Mouse (Mus musculus) gastrocnemius, postnatal 14 days (tissue): ENCODE data around the gene Sel1l3. TPM values are rescaled to one million over a fixed set of nuclear protein-coding genes. Genes with fewer than 3 reads are reported as not detected.

Source experiments
- DNase-seq: peaks from one replicate; pipeline ENCODE4 v3.0.0; 2021; ENCODE audit warnings: mixed read lengths
- intact Hi-C: fragments of 180-260 bp; cut with DNase I; formaldehyde crosslinking; loops from one replicate; pipeline ENCODE4 v1.15.1; 2025; ENCODE audit warnings: low total_unique reads
- total RNA-seq, 2 experiments: library from RNA; stranded (reverse); gene quantifications; 2 replicates each; pipeline ENCODE4 v1.2.3; 2021

Sel1l3 gene
- total RNA-seq, 2 experiments from 2014 or later, result 65.3 to 75.4 TPM

DNA sequence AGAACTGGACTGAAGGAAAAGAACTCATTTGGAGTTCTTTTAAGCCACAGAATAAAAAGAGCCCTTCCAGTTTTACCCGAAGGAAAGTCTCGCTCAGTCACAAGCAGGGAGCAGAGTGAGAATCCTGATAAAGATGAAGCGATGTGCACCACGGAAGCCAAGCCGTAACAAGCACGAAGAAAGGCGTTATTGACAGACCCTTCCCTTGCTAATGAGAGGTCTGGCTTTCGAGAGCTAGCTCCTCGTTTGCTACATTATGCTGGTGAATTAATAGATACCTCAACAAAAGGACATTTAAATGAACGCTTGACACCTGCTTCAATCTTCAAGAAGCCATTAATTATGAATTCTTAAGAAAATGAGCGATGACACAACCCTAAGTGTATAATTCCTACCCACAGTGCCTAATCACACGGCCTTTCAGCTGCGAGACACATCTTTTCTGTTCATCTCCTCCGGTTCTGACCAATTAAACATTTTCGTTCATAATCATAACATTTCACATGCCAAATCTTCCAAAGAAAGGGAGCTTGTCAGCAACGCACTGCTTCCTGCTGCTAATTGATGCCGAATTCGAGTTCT, 62.3 kb downstream of the Sel1l3 start:
- no peak for DNase-seq
- intact Hi-C loops, result no loop called here

DNA sequence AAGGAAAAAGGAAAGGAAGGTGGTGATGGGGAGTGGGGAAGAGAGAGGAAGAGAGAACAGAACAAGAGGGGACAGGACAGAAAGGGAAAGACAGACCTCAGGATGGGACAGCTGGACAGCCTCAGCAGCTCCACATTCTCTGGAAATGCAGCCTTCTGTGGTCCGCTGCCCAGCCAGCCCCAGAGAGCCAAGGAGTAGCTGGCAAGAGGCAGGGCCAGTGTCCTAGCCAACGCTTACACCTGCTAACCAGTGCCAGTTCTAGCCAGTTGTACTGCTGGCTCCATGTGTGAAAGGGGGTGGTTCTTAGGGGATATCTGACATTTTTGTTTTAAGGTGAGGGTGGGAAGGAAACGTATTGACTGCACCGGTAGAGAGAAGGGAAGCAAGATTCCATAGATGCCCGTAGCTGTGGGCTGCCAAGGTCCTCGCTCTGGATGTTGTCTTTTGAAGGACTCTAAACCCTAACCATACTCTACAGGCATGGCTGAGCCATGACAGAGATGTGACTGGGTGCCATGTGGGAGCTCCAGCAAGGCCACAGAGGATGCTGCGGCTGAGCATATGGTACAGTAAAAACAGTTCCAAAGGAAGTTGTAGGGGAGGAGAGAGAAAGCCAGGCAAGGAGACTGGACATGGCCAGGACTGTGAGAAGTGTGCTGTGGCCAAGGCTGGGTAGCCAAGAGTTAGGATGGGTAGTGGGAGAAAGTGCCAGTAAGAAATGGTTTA, 64.6 kb downstream of the Sel1l3 start:
- peak; percentile 73 for DNase-seq
- intact Hi-C loops, result no loop called here

DNA sequence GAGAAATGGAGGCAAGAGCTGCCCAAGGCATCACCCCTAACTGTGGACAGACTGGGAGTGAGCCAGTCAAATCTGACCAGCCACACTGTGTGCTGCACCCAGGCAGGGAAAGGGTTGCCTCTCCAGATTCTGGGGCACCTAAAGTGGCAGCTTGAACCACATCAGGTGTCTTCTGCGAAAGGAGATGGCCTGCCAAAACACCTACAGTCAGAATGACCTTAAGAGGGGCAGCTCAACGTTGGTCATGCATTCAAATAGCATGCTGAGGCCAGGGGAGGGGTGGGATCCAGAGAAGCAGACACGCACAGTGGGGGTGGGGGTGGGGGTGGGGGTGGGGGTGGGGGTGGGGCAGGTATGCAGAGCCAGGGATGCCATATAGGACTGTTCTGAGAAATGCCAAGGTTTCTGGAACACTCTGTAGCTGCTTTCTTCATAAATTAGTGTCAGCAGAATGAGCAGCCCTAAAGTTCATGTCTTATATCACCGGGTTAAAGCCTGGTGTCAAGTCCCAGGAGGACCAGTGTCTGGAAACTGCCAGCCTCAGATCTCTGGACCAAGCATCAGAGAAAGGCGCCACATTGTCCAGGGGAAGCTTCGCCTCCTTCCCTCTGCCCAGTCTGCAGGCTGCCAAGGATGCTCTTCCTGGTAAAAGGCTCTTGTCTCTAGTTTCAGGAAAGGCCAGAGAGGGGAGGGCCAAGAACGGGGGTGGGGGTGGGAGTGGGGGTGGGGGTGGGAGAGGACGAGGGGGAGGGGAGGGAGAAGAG, 65.4 kb downstream of the Sel1l3 start:
- no peak for DNase-seq
- intact Hi-C loops, result no loop called here

DNA sequence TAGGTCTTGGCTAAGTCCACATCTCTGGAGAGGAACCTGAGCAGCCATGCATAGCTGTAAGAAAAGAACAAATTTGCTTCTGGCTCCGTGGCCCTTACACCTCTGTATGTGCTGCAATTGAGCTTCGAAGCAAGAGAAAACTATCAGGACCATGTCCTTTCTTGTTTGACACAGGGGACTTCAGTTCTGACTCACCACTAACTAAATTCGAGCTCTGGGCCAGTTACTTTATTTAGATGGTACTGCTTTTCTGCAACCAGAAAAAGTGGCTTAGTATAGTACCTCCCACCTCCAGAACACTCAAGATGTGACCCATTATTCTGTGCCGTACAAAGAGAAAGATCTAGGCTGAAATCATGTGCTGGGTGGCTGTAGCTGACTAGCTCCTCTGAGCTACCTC, 66.3 kb downstream of the Sel1l3 start:
- intact Hi-C loops, result no loop called here

DNA sequence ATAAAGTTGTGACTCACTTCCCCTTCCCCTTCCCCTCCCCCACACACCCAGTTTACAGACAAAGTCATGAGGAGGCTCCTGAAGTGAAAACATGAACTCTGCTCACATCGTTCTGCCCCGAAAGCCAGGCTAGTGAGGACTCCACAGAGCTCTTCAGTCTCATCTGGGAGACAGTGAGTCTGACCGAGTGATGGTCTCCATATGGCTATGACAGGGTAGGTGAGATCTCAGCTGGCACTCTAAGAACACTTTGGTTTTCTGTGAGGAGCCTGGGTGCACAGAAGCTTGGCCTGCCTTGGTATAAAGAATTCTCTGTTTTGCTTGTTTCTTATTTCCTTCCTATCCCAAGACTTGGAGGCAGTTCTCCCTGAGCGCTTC, 67.1 kb downstream of the Sel1l3 start:
- intact Hi-C loops, result no loop called here

More for the DNA sequence above, 66.3 kb downstream of the Sel1l3 start:
- no peak for DNase-seq

DNA sequence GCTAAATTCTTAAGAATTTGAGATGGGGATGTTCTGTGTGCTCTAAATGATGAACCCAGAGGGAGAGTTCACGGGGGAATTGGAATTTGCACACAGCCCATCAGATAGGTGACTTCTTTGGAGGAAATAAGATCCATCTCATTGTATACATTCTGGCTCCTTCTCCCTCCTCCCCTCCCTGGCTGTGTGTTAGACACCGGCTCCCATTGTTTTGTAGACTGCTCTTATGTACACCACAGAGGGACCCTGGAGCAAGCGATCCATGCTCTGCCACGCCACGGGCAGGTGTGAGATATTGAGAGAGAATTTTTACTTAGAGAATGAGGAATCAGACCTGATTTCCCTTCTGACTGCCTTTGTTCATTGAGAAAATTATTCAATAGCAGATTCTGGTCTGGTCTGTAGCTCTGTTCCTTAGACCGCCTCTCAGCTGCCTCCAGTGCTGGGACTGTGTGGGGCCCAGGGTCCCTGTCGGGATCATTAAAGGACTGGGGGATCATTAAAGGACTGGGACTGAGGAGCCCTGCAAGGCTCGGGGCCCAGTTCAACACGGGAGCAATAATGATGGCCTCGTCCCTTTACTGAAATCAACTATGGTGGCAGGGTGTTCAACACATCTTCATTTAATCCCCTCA, 67.6 kb downstream of the Sel1l3 start:
- intact Hi-C loops, result no loop called here
- DNase-seq, result no peak

More for the DNA sequence above, 67.1 kb downstream of the Sel1l3 start:
- DNase-seq, result no peak

DNA sequence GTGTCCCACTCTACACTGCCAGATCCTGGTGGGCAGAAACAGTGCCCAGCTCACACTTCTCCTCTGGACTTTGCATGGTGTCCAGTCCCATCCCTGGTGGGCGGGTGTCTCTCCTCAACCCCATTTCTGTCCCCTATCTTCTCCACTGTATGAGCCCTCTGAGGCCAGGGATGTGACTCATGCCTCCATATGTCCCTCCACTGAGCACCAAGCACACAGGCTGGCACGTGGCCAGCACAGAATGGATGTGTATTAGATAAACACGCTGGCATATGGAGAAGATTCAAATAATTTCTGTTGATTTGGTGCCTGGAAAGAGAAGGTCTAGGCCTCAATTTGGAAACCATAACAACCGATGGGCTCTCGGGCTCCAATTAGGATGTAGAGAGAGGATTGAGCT, 71.1 kb downstream of the Sel1l3 start:
- intact Hi-C loops, result no loop called here
- no peak for DNase-seq

DNA sequence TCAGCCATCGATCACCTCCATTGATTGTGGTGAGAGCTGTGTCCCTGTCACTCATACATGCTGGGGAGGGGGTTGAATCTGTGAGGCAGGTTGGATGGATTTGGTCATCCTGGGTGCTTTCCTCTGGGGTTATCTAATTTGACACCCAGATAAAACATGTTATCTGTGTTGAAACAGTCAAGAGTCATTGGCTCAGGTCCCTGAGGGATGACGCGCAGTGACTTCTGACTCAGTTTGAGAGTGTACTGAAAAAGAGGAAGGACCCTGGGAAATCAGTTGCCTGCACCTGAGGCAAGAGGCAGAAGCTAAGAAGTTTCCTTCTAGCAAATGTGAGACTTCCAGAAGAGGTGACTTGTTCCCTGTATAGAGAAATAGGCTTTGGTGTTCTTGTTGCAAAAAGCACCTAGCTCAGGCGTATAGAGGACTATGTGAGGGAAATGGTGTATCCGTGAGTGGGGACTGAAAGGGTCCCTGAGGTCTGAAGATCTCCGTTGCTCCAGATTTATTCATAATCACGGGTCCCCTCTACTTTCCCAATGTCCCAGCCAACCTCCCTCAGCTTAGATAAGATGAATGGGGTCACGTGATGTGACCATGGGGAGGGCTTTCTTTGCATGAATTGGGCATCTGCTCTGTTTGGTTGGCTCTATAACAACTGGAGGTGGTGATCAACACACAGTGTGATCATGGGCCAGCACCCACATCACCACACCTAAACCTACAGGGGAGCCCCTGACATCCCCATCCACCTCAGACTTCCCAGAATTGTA, 73.4 kb downstream of the Sel1l3 start:
- intact Hi-C loops, result no loop called here
- no peak for DNase-seq

DNA sequence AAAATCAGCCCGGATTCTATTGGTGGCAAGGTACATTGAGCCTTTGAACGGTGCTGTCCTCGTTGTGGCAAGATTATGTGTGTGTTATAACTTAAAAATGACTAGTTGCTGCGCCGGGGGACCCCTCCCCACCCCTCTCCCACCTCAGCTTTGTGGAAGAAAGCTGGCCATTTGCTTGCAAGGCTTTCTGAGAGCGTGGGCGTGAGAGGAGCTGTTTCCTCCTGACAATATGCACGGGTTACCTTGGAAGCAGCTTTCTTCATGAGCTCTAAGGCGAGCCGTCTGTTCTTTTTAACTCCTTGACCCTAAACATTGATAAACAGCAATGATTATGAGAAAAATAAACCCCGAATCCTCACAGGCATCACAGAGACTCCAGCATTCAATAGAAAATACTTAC, 74.2 kb downstream of the Sel1l3 start:
- no peak for DNase-seq
- intact Hi-C loops, result no loop called here

DNA sequence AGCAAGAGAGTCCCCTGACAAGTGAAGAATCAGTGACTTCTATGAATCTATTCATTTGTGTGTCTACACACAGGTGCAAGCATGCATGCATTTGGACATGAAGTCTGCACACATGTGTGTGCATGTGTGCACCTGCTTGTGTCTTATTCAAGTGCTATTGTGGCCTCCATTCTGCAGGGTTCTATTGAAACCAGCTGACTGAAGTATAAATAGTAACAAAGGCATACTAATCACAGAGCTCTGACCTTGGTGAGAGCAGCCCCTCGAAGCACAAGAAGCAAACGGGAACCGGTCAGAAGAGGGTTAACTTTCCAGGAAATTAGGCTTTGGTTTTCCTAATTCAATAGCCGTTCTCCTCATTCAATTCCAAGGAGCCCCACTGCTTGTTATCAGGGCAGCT, 74.6 kb downstream of the Sel1l3 start:
- no peak for DNase-seq
- intact Hi-C loops, result no loop called here

DNA sequence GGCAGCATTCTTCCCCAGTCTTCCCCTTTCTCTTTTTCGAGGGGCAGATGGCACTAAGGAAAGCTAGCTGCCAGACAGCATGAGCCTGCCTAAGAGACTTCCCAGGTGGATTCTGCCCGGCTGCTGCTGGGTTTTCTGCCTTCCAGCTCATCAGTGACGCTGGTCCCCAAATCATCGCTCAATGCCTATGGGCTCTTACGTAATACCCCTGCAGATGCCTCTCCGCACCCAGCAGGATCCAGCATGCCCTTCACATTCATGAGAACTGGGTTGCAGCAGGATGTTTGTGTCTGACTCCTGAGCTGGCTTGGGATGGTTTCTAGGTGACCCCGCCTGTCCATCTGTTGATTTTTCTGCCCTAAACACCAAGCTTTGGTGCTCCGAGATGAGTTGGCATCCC, 75.7 kb downstream of the Sel1l3 start:
- DNase-seq, result no peak
- intact Hi-C loops, result no loop called here

DNA sequence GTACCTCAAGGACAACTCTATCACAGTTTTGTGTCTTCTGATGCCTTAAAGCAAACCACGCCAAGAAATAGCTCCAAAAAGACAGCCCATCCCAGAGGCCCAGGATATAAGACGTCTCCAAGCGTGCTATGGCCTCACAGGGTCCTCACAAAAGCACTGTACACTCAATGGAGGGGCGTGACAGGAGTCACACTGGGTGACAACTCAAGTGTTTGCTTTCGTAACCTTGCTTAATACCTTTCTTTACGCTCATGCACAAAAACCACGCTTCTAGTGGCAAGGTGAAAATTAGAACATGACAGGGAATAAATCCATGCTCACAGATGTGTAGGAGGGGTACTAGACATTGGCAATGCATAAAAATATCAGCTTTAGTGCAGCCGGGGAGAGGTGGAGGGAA, 77.7 kb downstream of the Sel1l3 start:
- intact Hi-C loops, result no loop called here
- no peak for DNase-seq

DNA sequence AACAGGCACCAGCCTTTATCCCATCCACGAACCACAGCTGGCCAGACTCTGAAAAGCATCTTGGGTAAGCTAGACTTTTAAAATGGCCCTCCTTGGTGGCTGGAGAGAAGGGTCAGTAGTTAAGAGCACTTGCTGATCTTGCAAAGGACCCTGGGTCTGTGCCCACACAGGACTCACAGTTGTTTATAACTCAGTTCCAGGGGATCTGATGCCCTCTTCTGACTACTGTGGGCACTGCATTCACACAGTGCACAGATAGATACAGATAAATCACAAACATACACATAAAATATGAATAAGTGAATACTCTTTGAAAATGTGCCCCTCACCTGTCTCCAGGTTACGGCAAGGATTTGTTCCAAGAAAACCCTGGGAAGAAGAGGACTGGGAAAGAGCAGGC, 79.7 kb downstream of the Sel1l3 start:
- DNase-seq, result no peak
- intact Hi-C loops, result no loop called here

DNA sequence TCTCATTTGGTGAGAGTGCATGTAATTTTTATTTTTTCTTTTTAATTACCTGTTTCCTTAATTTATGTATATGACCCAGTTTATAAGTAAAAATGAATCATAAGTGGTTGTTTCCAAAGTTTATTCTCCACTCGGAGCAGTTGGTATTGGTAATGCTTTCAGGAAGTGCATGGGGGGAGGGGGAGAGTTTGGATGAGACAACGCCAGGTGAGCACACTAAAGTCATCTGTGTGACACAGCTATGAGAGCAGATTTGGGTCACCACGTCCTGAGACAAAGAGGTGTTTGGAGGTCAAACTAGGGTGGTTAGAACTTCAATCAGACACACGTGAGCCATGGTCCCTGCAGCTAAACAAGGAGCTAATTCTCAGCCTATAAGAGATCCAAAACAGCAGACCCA, 89.0 kb downstream of the Sel1l3 start:
- no peak for DNase-seq
- intact Hi-C loops, result no loop called here

DNA sequence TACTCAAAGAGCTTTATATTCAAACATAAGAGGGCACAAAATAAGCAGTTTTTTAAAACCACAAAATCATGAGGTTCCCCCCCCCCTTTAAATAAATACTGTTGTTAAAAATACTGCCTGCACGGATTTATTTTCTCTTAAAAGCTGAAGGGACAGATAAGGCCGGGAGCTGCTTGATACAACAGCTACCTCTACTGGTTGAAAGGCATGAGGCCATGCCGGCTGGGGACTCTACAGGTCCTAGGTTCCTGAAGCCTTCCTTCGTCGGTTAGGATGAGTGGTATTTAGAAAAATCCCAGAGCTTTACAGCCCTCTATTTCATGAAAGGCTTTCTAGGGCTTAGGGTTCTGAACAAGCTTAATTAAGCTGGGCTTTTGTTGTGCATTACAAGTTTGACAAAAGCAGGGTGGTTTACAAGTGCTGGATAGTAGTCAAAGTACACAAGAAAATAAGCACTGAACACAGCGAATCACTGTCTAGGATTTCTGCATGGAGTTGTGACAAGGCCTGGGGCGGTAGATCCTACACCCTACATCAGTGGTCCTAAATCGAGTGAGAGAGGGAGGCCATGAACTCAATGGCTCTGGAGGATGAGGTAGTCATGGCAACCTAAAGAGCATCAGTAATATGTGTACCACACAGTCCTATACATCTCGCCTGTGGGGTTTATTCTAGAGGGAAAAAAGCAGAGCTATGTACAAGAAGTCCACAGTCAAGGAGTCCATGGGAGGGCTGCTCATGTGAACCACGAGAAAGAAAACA, 90.0 kb downstream of the Sel1l3 start:
- intact Hi-C loops, result no loop called here
- DNase-seq, result peak; percentile 20

DNA sequence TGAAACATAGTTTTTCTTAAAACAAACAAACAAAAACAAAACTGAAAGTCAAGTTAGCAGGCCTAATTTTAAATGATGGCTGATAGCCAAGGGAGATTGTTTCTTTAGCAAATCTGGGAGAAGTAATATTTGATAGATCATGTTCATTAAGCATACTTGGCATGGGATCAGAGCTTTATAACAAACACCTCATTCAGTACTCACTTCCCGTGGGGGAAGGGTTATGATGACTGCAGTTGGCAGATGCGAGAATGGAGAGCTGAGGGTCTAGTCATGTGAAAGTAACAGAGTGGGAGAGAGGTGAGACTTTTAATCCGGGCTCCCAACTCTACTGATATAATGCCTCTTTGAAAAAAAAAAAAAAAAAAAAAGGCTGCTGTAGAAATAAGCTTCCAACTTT, 94.0 kb downstream of the Sel1l3 start:
- no peak for DNase-seq
- intact Hi-C loops, result no loop called here

DNA sequence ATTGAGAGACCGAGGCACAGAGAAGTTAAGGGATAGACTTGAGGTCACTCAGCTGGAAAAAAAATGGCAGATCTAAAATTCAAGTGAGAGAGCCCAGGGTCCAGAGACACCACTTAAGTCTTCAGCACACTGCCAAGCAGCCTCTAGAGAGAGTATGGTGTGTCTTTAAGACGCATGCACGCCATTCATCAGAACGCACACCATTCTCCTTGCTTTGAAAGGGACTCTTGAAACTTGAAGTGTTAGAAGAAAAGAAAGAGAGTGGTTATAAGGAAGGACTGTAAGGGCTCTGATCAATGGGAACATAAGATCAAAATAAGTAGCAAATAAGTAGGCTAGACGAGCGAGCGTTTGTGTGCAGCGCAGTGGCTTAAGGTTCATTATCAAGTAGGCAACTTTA, 95.5 kb downstream of the Sel1l3 start:
- DNase-seq, result no peak
- intact Hi-C loops, result no loop called here

DNA sequence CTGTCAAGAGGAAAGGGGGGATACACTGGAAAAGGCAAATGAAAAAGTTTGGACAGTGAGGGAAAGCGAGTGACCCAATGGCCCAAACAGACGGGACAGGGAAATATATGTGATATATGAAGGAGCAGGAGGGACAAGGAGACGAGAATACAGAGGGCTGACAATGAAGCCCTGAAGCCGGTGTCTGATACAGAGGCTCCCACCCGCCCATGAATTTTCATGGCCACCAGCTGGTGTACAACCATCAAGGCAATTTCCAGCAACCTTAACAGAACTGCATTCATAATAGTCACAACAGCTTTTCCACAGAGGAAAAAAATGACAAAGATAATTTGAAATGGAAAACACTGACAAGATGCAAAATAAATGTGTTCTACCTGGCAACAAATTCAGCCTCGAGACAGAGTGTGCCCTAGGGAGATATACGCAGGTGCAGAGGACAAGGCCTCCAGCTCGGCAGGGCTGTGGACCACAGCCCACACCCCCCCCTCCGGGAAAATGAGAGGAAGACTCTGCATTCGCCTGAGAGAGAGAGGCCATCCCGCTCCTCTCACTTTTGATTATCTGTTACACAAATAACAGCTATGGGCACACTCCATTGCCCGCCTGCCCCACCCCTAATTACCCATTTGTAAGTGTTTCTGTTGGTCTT, 99.0 kb downstream of the Sel1l3 start:
- intact Hi-C loops, result no loop called here

DNA sequence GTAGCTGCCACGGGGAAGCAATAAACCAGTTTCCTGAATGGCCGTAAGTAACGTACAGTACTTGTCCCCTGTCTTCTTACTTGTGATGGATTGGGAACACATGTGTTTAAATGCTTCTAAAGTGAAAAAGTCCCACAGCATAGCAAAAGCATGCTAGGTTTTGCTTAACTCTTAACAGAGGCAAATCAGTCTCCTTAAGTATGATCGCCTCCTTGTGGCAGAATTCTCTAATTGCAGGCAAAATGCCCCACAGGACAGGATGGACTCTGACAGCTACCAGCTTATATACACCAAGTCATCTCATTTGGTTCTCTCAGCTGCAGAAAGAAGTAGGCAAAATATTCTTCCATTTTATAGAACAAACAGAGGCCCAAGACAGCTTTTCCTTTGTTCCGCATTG, 100.8 kb downstream of the Sel1l3 start:
- intact Hi-C loops, result no loop called here
- no peak for DNase-seq

More for the DNA sequence above, 99.0 kb downstream of the Sel1l3 start:
- no peak for DNase-seq
